Mouse (Mus musculus) thymus, adult 2 months (tissue): ENCODE data around the gene Prkra.

Source experiments
- CTCF ChIP-seq: fragments of 200-500 bp; IDR thresholded peaks from 2 replicates; pipeline ENCODE4 v1.5.1; 2012; ENCODE audit warnings: mild to moderate bottlenecking, control low read depth, low read length, moderate library complexity, borderline replicate concordance; ENCODE audit not compliant: control insufficient read depth, poor library complexity, insufficient read depth; ENCODE audit errors: extremely low read depth
- POLR2A ChIP-seq: fragments of 200-500 bp; IDR thresholded peaks from 2 replicates; pipeline ENCODE4 v1.6.1; 2012; ENCODE audit warnings: mild to moderate bottlenecking, low read length, control low read depth, moderate library complexity; ENCODE audit not compliant: control insufficient read depth, poor library complexity, insufficient read depth; ENCODE audit errors: extremely low read depth

- TF ChIP-seq CTCF: no peak
- TF ChIP-seq POLR2A: no peak
Observed at GRCm38 (mm10) chr2:76673472-76674081, 25.8 kb upstream of the Prkra start.
